ENCODE assay signal across 17 mouse cellular contexts in the genomic region with DNA sequence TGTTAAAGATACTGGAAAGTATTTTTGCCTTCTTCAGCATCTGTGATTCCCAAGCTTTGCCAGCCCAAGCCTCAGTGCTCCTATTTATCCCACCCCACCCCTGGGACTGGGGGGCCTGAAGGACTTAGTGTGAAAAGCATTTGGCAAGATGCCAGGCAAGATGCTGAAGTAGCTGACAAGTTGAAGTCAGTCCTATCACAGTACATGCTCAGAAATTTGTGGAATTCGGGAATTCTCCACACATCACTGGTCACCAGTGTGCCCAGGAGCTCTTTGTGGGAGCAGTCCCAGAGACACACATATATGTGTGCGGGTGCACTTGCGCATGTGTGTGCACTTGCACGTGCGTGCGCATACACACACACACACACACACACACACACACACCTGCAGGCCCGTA. TPM values are rescaled to one million over a fixed set of nuclear protein-coding genes. Genes with fewer than 3 reads are reported as not detected.
DNase-seq lines count a peak whose midpoint lies in the region; ATAC-seq and TF ChIP-seq lines count a peak whose summit lies in the region.
"Had no signal": no experiment of that assay in that cellular context is flagged by ENCODE, and none has a peak within 500 bp of the region (broad histone marks: within the 10 kb centered on the region; RNA-seq: fewer than 3 reads in every experiment).

No protein-coding gene starts in this region.

- no peak for TF ChIP-seq CTCF in forebrain, postnatal 0 days (IDR thresholded peaks at IDR 0.05; ENCODE audit: low read depth)
- TF ChIP-seq CTCF in lung, postnatal 0 days (IDR thresholded peaks at IDR 0.05): no peak
- no peak for TF ChIP-seq CTCF in thymus, adult 2 months (IDR thresholded peaks at IDR 0.05; ENCODE audit: borderline replicate concordance, control insufficient read depth, extremely low read depth, insufficient read depth, low read length, poor library complexity)

- H3K27ac ChIP-seq in forebrain, postnatal 0 days (ENCODE audit: low read depth, low read length): no peak overlapping the region
- no peak overlapping the region for H3K27ac ChIP-seq in forebrain, embryonic 15.5 days (replicated peaks)
- H3K27ac ChIP-seq in lung, postnatal 0 days (ENCODE audit: low read length): no peak overlapping the region
- no peak overlapping the region for H3K27ac ChIP-seq in thymus, adult 2 months (ENCODE audit: control insufficient read depth, insufficient read depth, low read length)
- H3K27ac ChIP-seq: hindbrain, embryonic 14.5 days; liver, embryonic 13.5 days; neural tube, embryonic 13.5 days had no signal

- H3K27me3 ChIP-seq in forebrain, postnatal 0 days (ENCODE audit: insufficient read depth, low read length): no peaks in the 10 kb centered on the region
- H3K27me3 ChIP-seq in forebrain, embryonic 15.5 days: no peaks in the 10 kb centered on the region
- no peaks in the 10 kb centered on the region for H3K27me3 ChIP-seq in lung, postnatal 0 days (replicated peaks; ENCODE audit: insufficient read depth, low read length)
- no peaks in the 10 kb centered on the region for H3K27me3 ChIP-seq in thymus, adult 2 months (ENCODE audit: control insufficient read depth, insufficient read depth, low read length)
- H3K27me3 ChIP-seq: liver, embryonic 13.5 days; neural tube, embryonic 13.5 days had no signal

- H3K9me3 ChIP-seq in forebrain, postnatal 0 days (ENCODE audit: low read length): no peaks in the 10 kb centered on the region
- H3K9me3 ChIP-seq in forebrain, embryonic 15.5 days: no peaks in the 10 kb centered on the region
- H3K9me3 ChIP-seq in lung, postnatal 0 days (ENCODE audit: low read length): no peaks in the 10 kb centered on the region
- H3K9me3 ChIP-seq: liver, embryonic 13.5 days; neural tube, embryonic 13.5 days had no signal

- TF ChIP-seq EP300 in lung, postnatal 0 days (IDR thresholded peaks at IDR 0.05): no peak

- H3K4me1 ChIP-seq in forebrain, postnatal 0 days (ENCODE audit: insufficient read depth): no peaks in the 10 kb centered on the region
- 0 out of 2 replicates have a peak, but pooled peaks cover 3% of the 10 kb centered on the region for H3K4me1 ChIP-seq in forebrain, embryonic 15.5 days
- peaks cover 6% of the 10 kb centered on the region; the same call in 1 of the 2 replicates for H3K4me1 ChIP-seq in lung, postnatal 0 days (ENCODE audit: insufficient read depth, low read depth, low read length)
- no peaks in the 10 kb centered on the region for H3K4me1 ChIP-seq in thymus, adult 2 months (replicated peaks; ENCODE audit: control insufficient read depth, insufficient read depth, low read length)
- H3K4me1 ChIP-seq: liver, embryonic 13.5 days; neural tube, embryonic 13.5 days had no signal

- no peaks in the 10 kb centered on the region for H3K36me3 ChIP-seq in forebrain, postnatal 0 days (ENCODE audit: insufficient read depth)
- H3K36me3 ChIP-seq in forebrain, embryonic 15.5 days: no peaks in the 10 kb centered on the region
- H3K36me3 ChIP-seq in lung, postnatal 0 days (ENCODE audit: insufficient read depth, low read length): no peaks in the 10 kb centered on the region
- H3K36me3 ChIP-seq in thymus, adult 2 months (ENCODE audit: control insufficient read depth, insufficient read depth, low read length): no peaks in the 10 kb centered on the region
- H3K36me3 ChIP-seq: liver, embryonic 13.5 days; neural tube, embryonic 13.5 days had no signal

- no peak overlapping the region for H3K4me3 ChIP-seq in forebrain, postnatal 0 days (ENCODE audit: low read depth, low read length)
- H3K4me3 ChIP-seq in forebrain, embryonic 15.5 days: no peak overlapping the region
- no peak overlapping the region for H3K4me3 ChIP-seq in lung, postnatal 0 days (ENCODE audit: low read depth, low read length)
- H3K4me3 ChIP-seq in thymus, adult 2 months (ENCODE audit: control insufficient read depth, insufficient read depth, low read length): no peak overlapping the region
- H3K4me3 ChIP-seq: liver, embryonic 13.5 days; neural tube, embryonic 13.5 days had no signal

- WGBS in forebrain, postnatal 0 days: 75% methylated on average over 7 of the region's 7 CpGs
- 80% methylated on average over 7 of the region's 7 CpGs for WGBS in forebrain, embryonic 15.5 days
- WGBS in lung, postnatal 0 days: 61% methylated on average over 7 of the region's 7 CpGs
- 87% methylated on average over 7 of the region's 7 CpGs for WGBS in thymus, adult 2 months

- no peak overlapping the region for H3K4me2 ChIP-seq in forebrain, postnatal 0 days (ENCODE audit: low read depth)
- H3K4me2 ChIP-seq in forebrain, embryonic 15.5 days (replicated peaks): no peak overlapping the region
- H3K4me2 ChIP-seq in lung, postnatal 0 days (replicated peaks; ENCODE audit: low read depth, low read length): no peak overlapping the region
- H3K4me2 ChIP-seq: hindbrain, embryonic 14.5 days; liver, embryonic 13.5 days; neural tube, embryonic 13.5 days had no signal

- ATAC-seq in forebrain, postnatal 0 days: no peak
- no peak; the same call in 1 of the 2 replicates for ATAC-seq in forebrain, embryonic 15.5 days (replicated peaks)
- peak; percentile 35; the same call in 1 of the 2 replicates for ATAC-seq in lung, postnatal 0 days
- ATAC-seq: CD4-positive, CD25-positive, alpha-beta regulatory T cell, adult 4 months; intestine, postnatal 0 days had no signal

- no peak for TF ChIP-seq POLR2A in thymus, adult 2 months (IDR thresholded peaks at IDR 0.05; ENCODE audit: control insufficient read depth, extremely low read depth, insufficient read depth, low read length, poor library complexity)

- peak; percentile 27 for DNase-seq in forebrain, postnatal 0 days
- DNase-seq in lung, postnatal 0 days (ENCODE audit: low spot score): no peak
- DNase-seq in lung, adult 18-20 months: no peak
- peak; percentile 30 for DNase-seq in kidney, postnatal 10 days
- peak; percentile 1 for DNase-seq in skeletal muscle tissue, adult 2 months (ENCODE audit: low read depth, low spot score)
- DNase-seq in thymus, adult 2 months: no peak
- DNase-seq: adrenal gland, postnatal 14 days; gastrocnemius, postnatal 10 days; liver, embryonic 13.5 days had no signal

- no peak overlapping the region for H3K9ac ChIP-seq in forebrain, postnatal 0 days
- no peak overlapping the region for H3K9ac ChIP-seq in forebrain, embryonic 15.5 days (replicated peaks)
- H3K9ac ChIP-seq in lung, postnatal 0 days (replicated peaks; ENCODE audit: low read depth): no peak overlapping the region
- H3K9ac ChIP-seq: hindbrain, embryonic 14.5 days; liver, embryonic 13.5 days; neural tube, embryonic 13.5 days had no signal

RNA-seq across cellular contexts. Expression of gene Fat2, which starts 10.2 kb away (rescaled TPM):
- 0.38 and 0.52 TPM in 2 replicates for total RNA-seq in forebrain, postnatal 0 days (2014; rRNA removed)
- 0.01 and 0.06 TPM in 2 replicates for polyA plus RNA-seq in forebrain, postnatal 0 days (2015; fragmentation: Nextera tagmentation; extraction: Ambion mirVana)
- polyA plus RNA-seq in forebrain, embryonic 15.5 days (2015; fragmentation: Nextera tagmentation; extraction: Ambion mirVana): 0.03 TPM in 2 replicates
- polyA plus RNA-seq in lung, postnatal 0 days (2015; fragmentation: Nextera tagmentation; extraction: Ambion mirVana): 0.23 TPM in 2 replicates
- polyA plus RNA-seq in thymus, adult 2 months (2012; rRNA removed): 1.9 and 2.2 TPM in 2 replicates
- total RNA-seq: common myeloid progenitor, adult 5-6 weeks; monocyte, adult 5-6 weeks had no signal
- polyA plus RNA-seq: CD4-positive, CD25-positive, alpha-beta regulatory T cell, adult 4 months; intestine, postnatal 0 days; liver, embryonic 13.5 days; small intestine, adult 2 months had no signal

Comparison
In these comparisons a context has a peak if more than half of its experiments do, and no peak if none do; other contexts are left out.
1. DNase-seq: peak in forebrain, postnatal 0 days (single experiment), kidney, postnatal 10 days (single experiment) and skeletal muscle tissue, adult 2 months (single experiment); none in lung, postnatal 0 days (single experiment), lung, adult 18-20 months (0 of 2) and thymus, adult 2 months (single experiment).